Mouse (Mus musculus) ovary, adult 2 months (tissue): ENCODE results near the gene Gm20816. TPM values are rescaled to one million over a fixed set of nuclear protein-coding genes. Genes with fewer than 3 reads are reported as not detected.

Source experiments
- polyA plus RNA-seq: library from polyadenylated mRNA; depleted of rRNA; stranded (reverse); fragments of >200 nt; gene quantifications from 2 replicates; pipeline ENCODE4 v1.2.3, GENCODE M21; 2012; rRNA removed

Gene Gm20816
- not detected in 2 replicates for polyA plus RNA-seq

DNA sequence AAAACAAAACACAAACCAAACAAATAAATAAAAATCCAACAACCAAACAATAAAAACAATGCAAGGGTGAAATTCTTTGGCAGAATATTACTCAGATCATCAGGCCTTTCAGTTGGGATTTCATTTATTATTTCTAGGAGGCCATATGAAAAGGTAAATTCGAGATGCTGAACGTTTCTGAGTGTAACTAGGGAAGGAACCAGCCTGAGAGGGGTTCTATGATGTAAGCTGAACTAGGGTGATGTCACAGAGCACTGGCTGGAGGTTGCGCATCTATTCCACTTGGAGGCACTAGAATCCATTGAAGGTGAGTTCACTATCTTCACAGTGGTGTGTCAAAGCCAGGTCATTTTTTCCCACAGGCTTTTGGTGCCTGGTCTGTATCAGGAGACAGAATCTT is at the start of gene Gm20816:
Gene Gm20816, plus strand, starts transcription at position 301 of the 400 bp plus-strand sequence.

Other genes starting within 250 kb of the Gm20816 start
- gene Gm20937, start 243.1 kb upstream of the Gm20816 start, polyA plus RNA-seq: not detected in 2 replicates